Mouse (Mus musculus) liver, embryonic 14.5 days (tissue): ENCODE measurements around the gene Runx3. TPM values are rescaled to one million over a fixed set of nuclear protein-coding genes. Genes with fewer than 3 reads are reported as not detected.

ENCODE experiments used
- ATAC-seq: fragments of 200-750 bp; cut with Nextera tagmentation; 2 replicates; pipeline ENCODE4 v1.8.0; 2017; ENCODE audit warnings: moderate number of reproducible peaks, mild to moderate bottlenecking, moderate library complexity; ENCODE audit not compliant: insufficient read depth
- DNase-seq, 3 experiments: peaks; one replicate each; pipeline ENCODE4 v3.0.0-alpha.2; 2012 to 2013; ENCODE audit warnings: low read depth in 3 of 3, low spot score in 3 of 3
- H3K27ac ChIP-seq: fragments of 300-500 bp; sonication (generic); 2 replicates; pipeline ENCODE4 v1.5.1; 2014; ENCODE audit warnings: moderate library complexity, mild to moderate bottlenecking, control low read depth, inconsistent platforms
- H3K27me3 ChIP-seq: fragments of 300-500 bp; sonication (generic); 2 replicates; pipeline ENCODE4 v1.6.1; 2014; ENCODE audit warnings: mild to moderate bottlenecking, low read length, moderate library complexity; ENCODE audit not compliant: control insufficient read depth, insufficient read depth
- H3K36me3 ChIP-seq: fragments of 300-500 bp; sonication (generic); replicated peaks from 2 replicates; pipeline ENCODE4 v1.6.1; 2014; ENCODE audit warnings: low read depth; ENCODE audit not compliant: control insufficient read depth, insufficient read depth
- H3K4me1 ChIP-seq, 2 experiments: fragments of 200-500 bp in 1 of 2; fragments of 300-500 bp in 1 of 2; sonication (generic) in 1 of 2; replicated peaks; 2 replicates each; pipeline ENCODE4 v1.6.1; 2012 to 2014; ENCODE audit warnings: antibody characterized with exemption in 1 of 2, inconsistent platforms in 1 of 2, low read length in 1 of 2; ENCODE audit not compliant: control insufficient read depth in 2 of 2, insufficient read depth in 2 of 2
- H3K4me2 ChIP-seq: fragments of 300-500 bp; sonication (generic); 2 replicates; pipeline ENCODE4 v1.6.1; 2014; ENCODE audit warnings: low read depth, mild to moderate bottlenecking, control low read depth, moderate library complexity
- H3K4me3 ChIP-seq, 2 experiments: fragments of 200-500 bp in 1 of 2; fragments of 300-500 bp in 1 of 2; sonication (generic) in 1 of 2; 2 replicates each; pipeline ENCODE4 v1.5.1; 2012 to 2014; ENCODE audit warnings: low read depth in 2 of 2, low read length in 2 of 2, mild to moderate bottlenecking in 2 of 2, control low read depth in 1 of 2, inconsistent platforms in 1 of 2, moderate library complexity in 1 of 2; ENCODE audit not compliant: insufficient read depth in 1 of 2
- H3K9ac ChIP-seq: fragments of 300-500 bp; sonication (generic); replicated peaks from 2 replicates; pipeline ENCODE4 v1.6.1; 2014; ENCODE audit warnings: mild to moderate bottlenecking, control low read depth, moderate library complexity
- H3K9me3 ChIP-seq: fragments of 300-500 bp; sonication (generic); 2 replicates; pipeline ENCODE4 v1.6.1; 2016; ENCODE audit warnings: low read length, mixed read lengths; ENCODE audit not compliant: control insufficient read depth
- CTCF ChIP-seq: IDR thresholded peaks from 2 replicates; pipeline ENCODE4 v1.5.1; 2016; ENCODE audit warnings: antibody characterized with exemption, low read depth, control low read depth
- EP300 ChIP-seq: IDR thresholded peaks from 2 replicates; pipeline ENCODE4 v1.6.1; 2016; ENCODE audit warnings: antibody characterized with exemption, low read depth
- WGBS: fragments of 180-500 bp; shearing (Covaris S2); extraction: QIAGEN DNeasy Blood & Tissue Kit; methylation state at CpG from one replicate; pipeline ENCODE4 v1.1.7; 2014; ENCODE audit not compliant: insufficient replicate concordance; 5-methylcytosine and 5-hydroxymethylcytosine counted together
- polyA plus RNA-seq, 2 experiments: library from polyadenylated mRNA; depleted of rRNA in 1 of 2; stranded (reverse) in 1 of 2; unstranded in 1 of 2; fragments of >200 nt; fragmentation: Nextera tagmentation in 1 of 2; extraction: Ambion mirVana in 1 of 2; gene quantifications; 2 replicates each; pipeline versions ENCODE4 v1.2.1 to v1.2.3; 2012 to 2014

Gene Runx3
- polyA plus RNA-seq, 2 experiments: 0.99 to 1.2 TPM

DNA sequence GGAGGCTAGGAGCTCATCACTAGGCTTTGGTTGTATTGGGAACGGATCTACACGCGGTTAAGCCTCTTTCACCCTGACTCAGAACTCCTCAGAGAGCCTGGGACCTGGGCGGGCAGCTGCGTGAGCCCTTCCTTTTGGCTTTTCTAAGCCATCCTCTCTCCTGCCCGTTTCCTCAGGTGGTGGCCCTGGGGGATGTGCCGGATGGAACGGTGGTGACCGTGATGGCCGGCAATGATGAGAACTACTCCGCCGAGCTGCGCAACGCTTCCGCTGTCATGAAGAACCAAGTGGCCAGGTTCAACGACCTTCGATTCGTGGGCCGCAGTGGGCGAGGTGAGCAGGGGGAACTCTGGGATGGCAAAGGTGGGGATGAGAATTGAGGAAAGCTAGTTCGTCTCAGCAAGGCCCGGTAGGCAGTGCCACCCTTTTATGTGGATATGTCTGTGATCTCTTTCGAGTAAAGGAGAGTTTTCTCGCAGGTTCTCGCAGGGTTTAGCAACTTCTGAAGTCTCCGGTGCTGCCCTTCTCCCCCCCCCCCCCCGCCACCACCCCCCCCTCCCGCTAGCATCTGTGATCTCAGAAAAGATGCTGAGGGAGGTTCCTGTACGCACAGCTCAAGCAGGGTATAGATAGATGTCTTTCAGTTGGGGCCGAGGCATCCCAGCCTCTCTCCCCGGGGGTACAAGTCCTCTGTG lies 34.8 kb downstream of the Runx3 start:
- no peak for ATAC-seq
- Histone ChIP-seq H3K4me3 (no peak overlapping the region), H3K4me2 (no peak overlapping the region), H3K4me1 (0 out of 4 replicates have a peak, but pooled peaks cover 0 to 1% of the 10 kb centered on the region in 2 experiments), H3K36me3 (no peaks in the 10 kb centered on the region), H3K27ac (no peak overlapping the region), H3K9ac (no peak overlapping the region), H3K27me3 (peaks cover 72% of the 10 kb centered on the region), H3K9me3 (no peaks in the 10 kb centered on the region)
- no peak for DNase-seq
- no peak for TF ChIP-seq EP300
- no peak for TF ChIP-seq CTCF
- WGBS: 52% methylated on average over 29 of the region's 31 CpGs

GRCm38 (mm10) chr4:135155805-135156469 lies 35.5 kb downstream of the Runx3 start:
- H3K36me3 ChIP-seq: no peaks in the 10 kb centered on the region
- no peak overlapping the region for H3K9ac ChIP-seq
- DNase-seq: no peak
- H3K9me3 ChIP-seq: no peaks in the 10 kb centered on the region
- ATAC-seq: no peak
- H3K4me3 ChIP-seq: no peak overlapping the region
- no peak overlapping the region for H3K27ac ChIP-seq
- TF ChIP-seq CTCF (no peak), EP300 (no peak)
- H3K4me2 ChIP-seq: no peak overlapping the region
- H3K4me1 ChIP-seq: 0 out of 4 replicates have a peak, but pooled peaks cover 0 to 1% of the 10 kb centered on the region in 2 experiments
- peaks cover 65% of the 10 kb centered on the region for H3K27me3 ChIP-seq
- WGBS: 56% methylated on average over 15 of the region's 15 CpGs

DNA sequence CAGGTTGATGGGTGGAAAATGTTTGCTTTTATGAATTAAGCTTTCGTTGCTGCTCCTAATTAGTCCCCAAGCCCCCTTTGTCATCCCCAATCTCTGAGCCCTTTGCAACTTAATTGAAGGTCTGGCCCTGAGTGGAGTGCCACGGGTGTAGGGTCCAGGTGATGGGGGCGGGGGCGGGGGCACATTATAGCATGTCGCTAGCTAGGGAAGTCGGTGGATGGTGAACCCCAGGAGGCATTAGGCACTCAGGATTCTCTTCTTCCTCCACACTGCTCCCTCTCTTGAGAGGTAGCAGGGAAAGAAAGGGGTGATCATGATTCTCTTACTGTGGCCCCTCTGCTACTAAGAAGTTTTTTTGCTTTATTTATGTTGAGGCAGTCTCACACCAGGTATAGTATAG lies 36.1 kb downstream of the Runx3 start:
- Histone ChIP-seq H3K9me3 (no peaks in the 10 kb centered on the region), H3K27me3 (peaks cover 59% of the 10 kb centered on the region), H3K4me3 (no peak overlapping the region), H3K36me3 (no peaks in the 10 kb centered on the region), H3K9ac (no peak overlapping the region), H3K4me2 (no peak overlapping the region), H3K4me1 (0 out of 4 replicates have a peak, but pooled peaks cover 0 to 1% of the 10 kb centered on the region in 2 experiments), H3K27ac (no peak overlapping the region)
- ATAC-seq (no peak), DNase-seq (no peak)
- WGBS: 55% methylated on average over 6 of the region's 6 CpGs
- TF ChIP-seq EP300: no peak
- TF ChIP-seq CTCF: no peak

DNA sequence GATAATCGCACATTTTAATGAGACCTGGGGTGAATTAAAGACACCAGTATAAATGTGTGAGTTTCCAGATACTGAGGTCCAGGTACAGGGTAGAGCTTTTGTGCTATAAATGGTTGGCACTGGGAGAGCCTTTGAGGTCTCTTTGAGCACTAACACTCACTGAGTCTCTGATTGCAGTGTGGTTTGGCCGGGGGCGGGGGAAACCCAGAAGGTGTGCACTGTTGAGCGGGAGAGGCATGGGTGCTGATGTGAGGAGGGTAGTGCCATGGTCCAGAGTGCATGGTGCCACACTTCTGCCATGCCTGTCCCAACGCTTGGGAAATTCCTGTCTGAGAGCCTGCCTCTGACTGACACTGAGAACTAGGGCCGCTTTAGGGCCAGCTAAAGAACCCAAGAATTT lies 36.9 kb downstream of the Runx3 start:
- Histone ChIP-seq H3K36me3 (no peaks in the 10 kb centered on the region), H3K9ac (no peak overlapping the region), H3K27me3 (peaks cover 51% of the 10 kb centered on the region), H3K4me1 (0 out of 4 replicates have a peak, but pooled peaks cover 0 to 1% of the 10 kb centered on the region in 2 experiments), H3K4me2 (no peak overlapping the region), H3K4me3 (no peak overlapping the region), H3K27ac (no peak overlapping the region), H3K9me3 (no peaks in the 10 kb centered on the region)
- DNase-seq (no peak), ATAC-seq (no peak)
- WGBS: 56% methylated on average over 6 of the region's 6 CpGs
- TF ChIP-seq EP300 (no peak), CTCF (no peak)

DNA sequence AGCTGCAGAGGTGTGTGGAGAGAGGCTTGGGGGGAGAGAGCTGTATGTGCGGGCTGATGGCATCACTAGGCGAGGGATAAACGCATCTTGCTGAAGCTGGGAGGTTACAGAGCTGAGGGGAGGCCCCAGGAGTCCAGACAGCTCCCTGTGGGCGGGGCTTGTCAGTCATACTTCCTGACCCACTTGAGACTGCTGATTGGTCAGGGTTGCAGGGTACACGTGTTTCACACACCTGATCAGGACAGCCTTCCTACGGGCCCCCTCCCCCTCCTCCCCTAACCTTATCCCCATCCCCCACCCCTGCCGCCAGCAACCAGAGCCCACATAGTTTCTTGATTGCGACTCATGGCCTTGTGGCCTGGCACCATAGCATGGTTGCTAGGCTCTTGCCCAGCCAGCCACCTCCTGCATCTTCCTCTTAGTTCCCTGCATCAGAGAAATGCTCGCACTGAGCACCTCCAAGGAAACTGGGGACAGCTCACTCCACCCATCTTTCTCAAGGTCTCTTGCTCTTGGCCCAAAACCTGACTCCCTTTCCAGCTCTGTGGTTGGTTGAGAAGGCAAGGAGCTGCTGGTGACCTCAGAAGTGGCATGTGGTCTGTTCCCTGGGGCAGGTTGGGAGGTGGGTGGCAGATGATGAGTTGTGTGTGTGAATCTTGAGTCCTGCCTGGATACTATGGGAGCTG lies 38.4 kb downstream of the Runx3 start:
- no peak for DNase-seq
- TF ChIP-seq CTCF (no peak), EP300 (no peak)

More for the DNA sequence above, 38.4 kb downstream of the Runx3 start:
- H3K4me1 ChIP-seq: 0 out of 4 replicates have a peak, but pooled peaks cover 0 to 1% of the 10 kb centered on the region in 2 experiments
- no peak overlapping the region for H3K27ac ChIP-seq
- no peak overlapping the region for H3K4me3 ChIP-seq
- no peak overlapping the region for H3K9ac ChIP-seq
- no peak for ATAC-seq
- H3K27me3 ChIP-seq: peaks cover 36% of the 10 kb centered on the region
- H3K9me3 ChIP-seq: no peaks in the 10 kb centered on the region
- H3K36me3 ChIP-seq: no peaks in the 10 kb centered on the region
- H3K4me2 ChIP-seq: no peak overlapping the region
- WGBS: 32% methylated on average over 9 of the region's 9 CpGs
